Mouse (Mus musculus) olfactory bulb, adult 2 months (tissue): ENCODE results near the gene Col23a1. TPM values are rescaled to one million over a fixed set of nuclear protein-coding genes. Genes with fewer than 3 reads are reported as not detected.

Experiments
- H3K27ac ChIP-seq: fragments of 200-500 bp; 2 replicates; pipeline ENCODE4 v1.5.1; 2012; ENCODE audit warnings: low read depth, low read length; ENCODE audit not compliant: insufficient read depth
- H3K4me1 ChIP-seq: fragments of 200-500 bp; 2 replicates; pipeline ENCODE4 v1.6.1; 2012; ENCODE audit warnings: low read length; ENCODE audit not compliant: control insufficient read depth, insufficient read depth
- H3K4me3 ChIP-seq: fragments of 200-500 bp; 2 replicates; pipeline ENCODE4 v1.5.1; 2012; ENCODE audit warnings: mild to moderate bottlenecking, low read depth, low read length, moderate library complexity; ENCODE audit not compliant: insufficient read depth
- CTCF ChIP-seq: fragments of 200-500 bp; IDR thresholded peaks from 2 replicates; pipeline ENCODE4 v1.5.1; 2012; ENCODE audit warnings: low read depth, mild to moderate bottlenecking, low read length, moderate library complexity; ENCODE audit not compliant: insufficient read depth
- POLR2A ChIP-seq: fragments of 200-500 bp; IDR thresholded peaks from 2 replicates; pipeline ENCODE4 v1.6.1; 2012; ENCODE audit warnings: mild to moderate bottlenecking, low read depth, low read length, moderate library complexity; ENCODE audit not compliant: insufficient read depth
- WGBS: fragments of 180-500 bp; shearing (Covaris S2); methylation state at CpG from one replicate; pipeline ENCODE4 v1.1.7; 2018; 5-methylcytosine and 5-hydroxymethylcytosine counted together
- polyA plus RNA-seq: library from polyadenylated mRNA; stranded (reverse); fragments of >200 nt; gene quantifications from 2 replicates; pipeline ENCODE4 v1.2.4, GENCODE M21; 2012; ENCODE audit warnings: low replicate concordance; ENCODE audit not compliant: missing spikeins, insufficient read depth, insufficient read length

The Col23a1 gene
- polyA plus RNA-seq, 1 experiment, result not detected

GRCm38 (mm10) chr11:51451281-51451680 lies 161.6 kb downstream of the Col23a1 start:
- no peak overlapping the region for H3K27ac ChIP-seq
- no peak for TF ChIP-seq CTCF
- no peak for TF ChIP-seq POLR2A
- H3K4me1 ChIP-seq, result no peaks in the 10 kb centered on the region
- 81% methylated on average over 5 of the region's 5 CpGs for WGBS
- H3K4me3 ChIP-seq, result no peak overlapping the region

DNA sequence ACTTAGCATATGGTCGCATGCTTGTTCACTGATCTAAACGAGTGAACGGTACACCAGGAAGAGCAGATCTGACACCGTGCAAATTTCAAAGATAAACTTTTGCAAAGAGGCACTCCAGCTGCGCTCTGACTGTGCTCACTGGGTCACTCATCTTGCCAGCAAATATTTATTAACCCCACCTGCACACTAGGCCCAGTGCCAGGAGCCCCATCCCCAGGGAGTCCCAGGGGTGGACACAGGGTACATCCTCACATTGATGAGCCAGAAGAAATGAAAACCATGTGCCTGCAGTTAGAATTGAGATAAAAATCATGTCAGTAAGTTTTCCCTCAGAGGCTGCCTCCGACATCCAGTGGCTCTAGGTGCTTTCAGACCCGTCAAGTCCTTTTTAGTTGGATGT lies 162.2 kb downstream of the Col23a1 start:
- Histone ChIP-seq H3K4me1 (no peaks in the 10 kb centered on the region), H3K4me3 (no peak overlapping the region), H3K27ac (no peak overlapping the region)
- WGBS, result 75% methylated on average over 7 of the region's 7 CpGs
- TF ChIP-seq POLR2A (no peak), CTCF (no peak)

DNA sequence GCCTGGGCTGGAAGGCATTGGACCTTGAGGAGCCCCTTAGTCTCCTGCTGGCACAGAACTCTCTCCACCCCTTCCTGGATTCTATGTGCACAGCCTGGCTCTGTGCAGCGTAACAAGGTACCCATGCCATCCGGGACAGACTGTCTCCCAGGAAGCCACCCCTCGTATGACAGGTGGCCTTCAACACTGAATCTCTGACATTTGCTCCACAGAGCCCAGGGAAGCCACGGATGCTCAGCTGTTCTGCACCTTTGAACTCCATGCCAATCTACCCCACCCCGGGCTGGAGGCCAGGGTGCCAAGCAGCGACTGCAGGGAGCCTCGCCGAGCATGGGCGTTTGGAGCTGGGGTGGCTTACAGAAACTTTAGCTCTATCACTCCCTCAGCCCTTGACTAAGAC lies 164.0 kb downstream of the Col23a1 start:
- Histone ChIP-seq H3K27ac (no peak overlapping the region), H3K4me3 (no peak overlapping the region), H3K4me1 (no peaks in the 10 kb centered on the region; the same call in 1 of the 2 replicates)
- TF ChIP-seq POLR2A (no peak), CTCF (no peak)
- 89% methylated on average over 9 of the region's 9 CpGs for WGBS

GRCm38 (mm10) chr11:51455501-51455900 lies 165.8 kb downstream of the Col23a1 start:
- Histone ChIP-seq H3K27ac (no peak overlapping the region), H3K4me1 (peaks cover 3% of the 10 kb centered on the region; the same call in 1 of the 2 replicates), H3K4me3 (no peak overlapping the region)
- TF ChIP-seq POLR2A (no peak), CTCF (no peak)

DNA sequence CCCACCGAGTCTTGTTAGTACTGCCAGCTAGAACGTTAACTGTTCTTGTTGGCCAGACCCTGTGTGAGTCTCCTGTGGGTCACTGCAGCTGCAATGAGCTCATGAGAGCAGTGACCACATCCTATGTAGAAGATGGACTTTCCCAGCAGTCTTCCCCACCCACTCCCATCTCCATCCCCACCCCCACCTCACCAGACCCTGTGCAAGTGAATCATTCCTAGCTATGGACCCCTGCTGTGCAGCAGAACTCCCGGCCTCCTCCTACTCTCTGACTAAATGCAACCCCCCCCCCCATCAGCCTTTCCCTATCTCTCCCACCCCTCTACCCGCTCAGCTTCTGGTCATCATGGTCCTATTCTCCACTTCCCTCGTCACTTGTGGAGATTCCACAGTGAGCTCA lies 167.9 kb downstream of the Col23a1 start:
- no peak overlapping the region for H3K27ac ChIP-seq
- TF ChIP-seq POLR2A (no peak), CTCF (no peak)
- 61% methylated on average over 5 of the region's 5 CpGs for WGBS
- peaks cover 3% of the 10 kb centered on the region; the same call in 1 of the 2 replicates for H3K4me1 ChIP-seq
- no peak overlapping the region for H3K4me3 ChIP-seq

GRCm38 (mm10) chr11:51458649-51459048 lies 168.9 kb downstream of the Col23a1 start:
- Histone ChIP-seq H3K4me3 (no peak overlapping the region), H3K4me1 (peaks cover 3% of the 10 kb centered on the region; the same call in 1 of the 2 replicates), H3K27ac (no peak overlapping the region)
- WGBS, result 88% methylated on average over 4 of the region's 4 CpGs
- TF ChIP-seq POLR2A (no peak), CTCF (no peak)

DNA sequence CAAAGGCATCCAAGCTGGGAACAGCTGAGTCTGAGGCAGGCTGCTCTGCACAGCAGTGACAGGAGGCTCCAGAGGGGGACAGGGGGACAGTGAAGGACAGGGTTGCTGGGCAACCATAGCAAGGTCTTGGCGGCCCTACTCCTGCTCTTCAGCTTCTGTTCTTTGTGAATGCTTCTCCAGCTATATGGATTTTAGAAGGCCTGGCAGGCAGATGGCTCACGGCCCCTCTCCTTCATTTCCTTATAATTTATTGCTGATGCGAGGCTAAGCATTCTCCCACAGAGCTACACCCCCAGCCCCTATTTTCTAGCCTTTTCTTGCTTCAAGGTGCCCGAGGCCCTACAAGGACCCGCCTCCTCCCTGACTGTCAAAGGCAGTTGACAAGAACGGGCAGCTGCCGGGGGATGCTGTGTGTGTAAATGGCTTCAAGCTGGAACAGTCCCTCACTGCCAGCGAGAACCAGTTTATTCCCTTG lies 169.9 kb downstream of the Col23a1 start:
- Histone ChIP-seq H3K4me1 (peaks cover 3% of the 10 kb centered on the region; the same call in 1 of the 2 replicates), H3K27ac (no peak overlapping the region), H3K4me3 (no peak overlapping the region)
- TF ChIP-seq CTCF, result no peak
- WGBS, result 71% methylated on average over 8 of the region's 8 CpGs

DNA sequence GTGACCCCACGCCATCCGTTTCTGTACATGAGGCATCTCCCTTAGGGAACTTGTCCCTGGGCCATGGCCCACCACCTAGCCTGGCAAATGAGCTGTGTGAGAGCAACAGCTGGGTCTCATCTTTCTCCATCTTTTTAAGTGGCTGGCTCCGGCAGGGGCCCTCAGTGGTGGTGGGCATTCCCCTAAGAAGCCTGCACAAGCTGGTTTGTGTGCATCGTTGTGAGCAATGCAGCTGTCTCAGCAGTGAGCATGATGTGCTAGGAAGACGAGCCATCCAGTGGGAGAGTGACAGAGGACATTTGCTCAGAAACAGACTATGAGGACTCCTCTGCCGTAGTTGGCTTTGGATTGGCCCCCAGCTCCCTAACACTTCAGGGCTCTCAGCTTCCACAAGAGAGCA lies 179.0 kb downstream of the Col23a1 start:
- 86% methylated on average over 6 of the region's 6 CpGs for WGBS
- no peak overlapping the region for H3K4me3 ChIP-seq
- H3K27ac ChIP-seq, result no peak overlapping the region
- TF ChIP-seq CTCF (no peak), POLR2A (no peak)
- 0 out of 2 replicates have a peak, but pooled peaks cover 4% of the 10 kb centered on the region for H3K4me1 ChIP-seq

- WGBS, result 86% methylated on average over 13 of the region's 13 CpGs
- H3K4me1 ChIP-seq, result 0 out of 2 replicates have a peak, but pooled peaks cover 4% of the 10 kb centered on the region
- H3K27ac ChIP-seq, result no peak overlapping the region
- no peak overlapping the region for H3K4me3 ChIP-seq
- TF ChIP-seq CTCF (no peak), POLR2A (no peak)
Observed at GRCm38 (mm10) chr11:51469341-51469831, 179.7 kb downstream of the Col23a1 start.
